Mouse (Mus musculus) cortical plate, adult 2 months (tissue): Measurements from ENCODE around the gene Mb. TPM values are rescaled to one million over a fixed set of nuclear protein-coding genes. Genes with fewer than 3 reads are reported as not detected.

ENCODE experiments used
- H3K27ac ChIP-seq: fragments of 200-500 bp; 2 replicates; pipeline ENCODE4 v1.5.1; 2012; ENCODE audit warnings: low read length, control low read depth, inconsistent platforms; ENCODE audit not compliant: insufficient read depth
- H3K4me1 ChIP-seq: fragments of 200-500 bp; 2 replicates; pipeline ENCODE4 v1.6.1; 2011; ENCODE audit warnings: low read length; ENCODE audit not compliant: control insufficient read depth, insufficient read depth
- H3K4me3 ChIP-seq: fragments of 200-500 bp; 2 replicates; pipeline ENCODE4 v1.5.1; 2011; ENCODE audit warnings: mild to moderate bottlenecking, low read length, control low read depth; ENCODE audit not compliant: insufficient read depth
- CTCF ChIP-seq: fragments of 200-500 bp; IDR thresholded peaks from 2 replicates; pipeline ENCODE4 v1.5.1; 2011; ENCODE audit warnings: mild to moderate bottlenecking, control low read depth, low read length; ENCODE audit not compliant: insufficient read depth; ENCODE audit errors: extremely low read depth
- POLR2A ChIP-seq: fragments of 200-500 bp; IDR thresholded peaks from 2 replicates; pipeline ENCODE4 v1.6.1; 2011; ENCODE audit warnings: mild to moderate bottlenecking, low read length, control low read depth; ENCODE audit not compliant: insufficient read depth; ENCODE audit errors: extremely low read depth
- polyA plus RNA-seq: library from polyadenylated mRNA; depleted of rRNA; stranded (reverse); fragments of >200 nt; gene quantifications from 2 replicates; pipeline ENCODE4 v1.2.3, GENCODE M21; 2012

Gene Mb
- polyA plus RNA-seq, 1 experiment: 0.15 TPM

DNA sequence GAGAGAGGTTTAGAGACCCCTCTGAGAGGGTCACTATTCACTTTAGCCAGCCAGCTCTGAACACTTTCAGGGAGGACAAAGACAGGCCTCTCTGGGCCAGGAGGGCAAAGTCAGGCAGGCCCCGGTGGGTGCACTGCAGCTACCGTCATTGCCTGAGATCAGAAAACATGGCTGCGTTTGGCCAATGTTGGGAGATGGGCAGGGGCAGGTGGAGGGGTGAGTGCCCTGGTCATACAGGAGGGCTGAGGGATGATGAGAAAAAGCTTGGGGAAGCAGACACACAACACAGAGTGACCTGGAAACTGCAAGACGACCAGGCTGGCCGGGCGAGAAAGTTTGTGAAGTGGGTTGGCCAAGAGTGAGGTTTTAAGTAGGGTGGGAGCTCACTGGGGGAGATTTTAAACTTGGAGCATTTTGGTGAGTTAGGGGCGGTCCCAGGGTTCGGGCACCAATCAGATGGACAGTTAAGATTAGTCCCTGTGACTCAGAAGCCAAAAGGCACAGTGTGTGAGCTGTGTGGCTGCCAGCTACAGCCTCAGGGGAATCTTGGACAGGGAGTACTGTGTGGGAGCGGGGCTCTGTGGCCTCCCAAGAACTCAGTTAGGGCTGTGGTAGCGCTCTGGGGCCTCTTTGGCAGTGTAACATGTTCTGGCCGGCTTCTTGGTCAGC, 14.0 kb downstream of the Mb start:
- Histone ChIP-seq H3K27ac (peak overlapping the region; percentile 83; the same call in 1 of the 2 replicates), H3K4me1 (peaks cover 5% of the 10 kb centered on the region; the same call in 1 of the 2 replicates), H3K4me3 (no peak overlapping the region)
- TF ChIP-seq CTCF (no peak), POLR2A (no peak)

GRCm38 (mm10) chr15:77035643-77036042, 14.8 kb downstream of the Mb start:
- H3K4me1 ChIP-seq: peaks cover 5% of the 10 kb centered on the region; the same call in 1 of the 2 replicates
- H3K27ac ChIP-seq: no peak overlapping the region
- no peak overlapping the region for H3K4me3 ChIP-seq
- TF ChIP-seq CTCF (no peak), POLR2A (no peak)

- TF ChIP-seq POLR2A (no peak), CTCF (no peak)
- H3K27ac ChIP-seq: no peak overlapping the region
- H3K4me3 ChIP-seq: no peak overlapping the region
- H3K4me1 ChIP-seq: peaks cover 5% of the 10 kb centered on the region; the same call in 1 of the 2 replicates
Measured at GRCm38 (mm10) chr15:77034526-77034925, 15.9 kb downstream of the Mb start.

GRCm38 (mm10) chr15:77031271-77031670, 19.2 kb downstream of the Mb start:
- no peak for TF ChIP-seq POLR2A
- no peak overlapping the region for H3K4me3 ChIP-seq
- no peak overlapping the region for H3K27ac ChIP-seq
- no peaks in the 10 kb centered on the region for H3K4me1 ChIP-seq

DNA sequence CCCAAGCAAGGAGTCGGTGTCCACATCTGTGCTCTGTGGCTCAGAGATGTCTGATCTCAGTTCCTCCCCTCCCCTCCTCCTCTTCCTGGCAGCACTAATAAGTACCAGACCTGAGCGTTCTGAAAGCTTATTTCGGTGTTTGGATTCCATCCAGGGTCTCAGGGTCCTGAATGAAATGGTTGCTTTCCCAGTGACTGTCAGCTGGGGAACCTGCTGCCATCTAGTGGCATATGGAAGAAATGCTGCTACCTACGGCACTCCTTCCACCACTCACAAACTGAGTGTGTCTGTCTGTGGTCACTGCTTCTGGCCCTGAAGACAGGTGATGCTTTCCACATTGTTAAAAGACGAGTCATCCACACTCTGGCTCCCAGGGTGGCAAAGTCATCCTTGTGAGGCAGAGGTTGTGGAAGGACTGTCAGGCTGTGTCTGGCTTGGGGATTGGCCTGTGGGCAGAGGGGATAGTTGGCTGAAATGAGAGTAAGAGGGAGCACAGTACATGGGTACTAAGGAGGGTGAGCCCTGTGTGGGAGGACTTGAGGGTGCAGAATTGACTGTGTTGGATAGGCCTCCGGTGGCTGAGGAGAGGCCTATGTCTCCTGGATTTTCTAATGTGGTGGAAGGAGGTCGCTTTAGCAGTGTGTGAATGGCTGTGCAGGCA, 21.0 kb downstream of the Mb start:
- Histone ChIP-seq H3K4me1 (no peaks in the 10 kb centered on the region), H3K4me3 (no peak overlapping the region), H3K27ac (no peak overlapping the region)
- no peak for TF ChIP-seq POLR2A
- peak; percentile 89 for TF ChIP-seq CTCF

DNA sequence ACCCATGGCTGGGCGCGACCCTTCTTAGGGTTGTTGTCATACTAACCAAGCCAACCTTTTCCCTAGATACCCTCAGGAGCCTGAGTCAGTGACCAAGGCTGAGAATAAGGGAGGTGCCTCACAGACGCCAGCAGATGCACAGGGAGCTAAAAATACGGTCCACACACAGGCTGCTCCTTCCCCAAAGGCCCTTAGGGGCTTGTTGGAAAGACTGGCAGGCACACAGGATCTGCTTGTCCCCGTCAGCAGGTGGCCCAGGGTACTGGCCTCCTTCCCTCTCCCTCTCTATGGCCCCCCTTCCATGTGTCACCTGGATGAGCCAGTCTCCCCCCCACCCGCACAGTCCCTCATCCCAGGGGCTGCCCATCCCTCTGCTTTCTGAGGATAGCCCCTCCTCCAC, 22.8 kb downstream of the Mb start:
- Histone ChIP-seq H3K4me3 (no peak overlapping the region), H3K4me1 (no peaks in the 10 kb centered on the region), H3K27ac (no peak overlapping the region)
- no peak for TF ChIP-seq CTCF
- no peak for TF ChIP-seq POLR2A

- Histone ChIP-seq H3K4me3 (no peak overlapping the region), H3K4me1 (no peaks in the 10 kb centered on the region), H3K27ac (no peak overlapping the region)
- no peak for TF ChIP-seq CTCF
- no peak for TF ChIP-seq POLR2A
Measured at GRCm38 (mm10) chr15:77027117-77027516, 23.4 kb downstream of the Mb start.

DNA sequence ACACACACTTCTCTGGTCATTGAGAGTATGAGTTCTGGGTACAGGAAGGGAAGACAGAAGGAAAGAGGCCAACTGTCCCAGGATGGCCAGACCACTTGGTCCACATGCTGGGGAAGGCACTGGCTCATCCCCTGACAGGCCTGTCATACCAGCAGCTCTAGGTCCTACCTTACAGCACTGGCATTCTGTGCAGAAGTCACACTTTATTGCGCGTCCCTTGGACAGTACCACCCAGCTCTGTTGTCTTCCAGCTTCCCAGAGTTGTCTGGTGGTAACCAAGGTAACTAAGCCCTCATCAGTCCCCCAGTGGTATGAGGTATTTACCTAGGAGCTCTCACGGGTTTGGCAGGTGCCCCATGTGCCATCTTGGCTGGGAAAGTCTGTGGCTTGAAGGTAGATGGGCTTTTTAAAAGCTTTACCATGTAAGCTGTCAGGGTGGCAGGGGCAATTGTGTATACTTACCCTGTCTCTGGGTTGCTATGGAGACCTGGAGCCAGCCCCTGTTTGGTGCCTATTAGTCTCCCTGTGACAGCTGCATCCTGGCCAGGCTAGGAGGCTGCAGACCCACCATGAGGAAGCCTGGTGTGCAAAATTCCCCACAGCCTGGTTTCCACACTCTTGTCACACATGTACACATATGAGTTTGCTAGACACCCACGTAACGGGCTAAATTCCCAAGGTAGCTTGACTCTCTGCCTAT, 24.4 kb downstream of the Mb start:
- Histone ChIP-seq H3K4me3 (no peak overlapping the region), H3K27ac (no peak overlapping the region), H3K4me1 (no peaks in the 10 kb centered on the region)
- TF ChIP-seq CTCF: no peak
- no peak for TF ChIP-seq POLR2A

- H3K4me1 ChIP-seq: no peaks in the 10 kb centered on the region
- TF ChIP-seq CTCF: no peak
- no peak for TF ChIP-seq POLR2A
- no peak overlapping the region for H3K27ac ChIP-seq
- H3K4me3 ChIP-seq: no peak overlapping the region
Measured at GRCm38 (mm10) chr15:77022401-77022957, 28.0 kb downstream of the Mb start.

DNA sequence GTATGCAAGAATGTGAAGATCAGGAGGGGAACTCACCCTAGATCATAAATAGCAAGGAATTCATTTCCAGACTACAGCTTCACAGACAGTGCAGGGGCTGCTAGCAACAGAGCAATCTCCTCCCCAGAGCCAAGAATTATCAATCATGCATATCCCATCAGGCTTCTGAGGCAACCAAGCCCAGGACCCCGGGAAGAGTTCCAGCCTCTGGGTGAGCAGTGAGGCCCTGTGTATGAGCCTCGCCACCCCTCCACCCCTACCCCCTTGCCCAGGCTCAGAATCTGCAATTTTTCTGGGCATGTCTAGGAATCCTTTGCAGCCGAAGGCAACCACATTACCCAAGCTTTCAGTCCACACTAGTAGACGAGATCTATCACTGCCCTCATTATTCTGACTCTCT, 28.6 kb downstream of the Mb start:
- no peak for TF ChIP-seq CTCF
- TF ChIP-seq POLR2A: no peak

GRCm38 (mm10) chr15:77021056-77021455, 29.4 kb downstream of the Mb start:
- TF ChIP-seq POLR2A (no peak), CTCF (no peak)
- H3K4me3 ChIP-seq: no peak overlapping the region
- H3K27ac ChIP-seq: no peak overlapping the region
- no peaks in the 10 kb centered on the region for H3K4me1 ChIP-seq

More for the DNA sequence above, 28.6 kb downstream of the Mb start:
- Histone ChIP-seq H3K4me1 (no peaks in the 10 kb centered on the region), H3K4me3 (no peak overlapping the region), H3K27ac (no peak overlapping the region)
